Mouse (Mus musculus) retina, adult 2 months (tissue): ENCODE data around the gene Entpd7.

Experiments used
- DNase-seq: peaks from one replicate; pipeline ENCODE4 v3.0.0-alpha.2; 2012; ENCODE audit warnings: low read depth, low spot score

The Entpd7 gene

DNA sequence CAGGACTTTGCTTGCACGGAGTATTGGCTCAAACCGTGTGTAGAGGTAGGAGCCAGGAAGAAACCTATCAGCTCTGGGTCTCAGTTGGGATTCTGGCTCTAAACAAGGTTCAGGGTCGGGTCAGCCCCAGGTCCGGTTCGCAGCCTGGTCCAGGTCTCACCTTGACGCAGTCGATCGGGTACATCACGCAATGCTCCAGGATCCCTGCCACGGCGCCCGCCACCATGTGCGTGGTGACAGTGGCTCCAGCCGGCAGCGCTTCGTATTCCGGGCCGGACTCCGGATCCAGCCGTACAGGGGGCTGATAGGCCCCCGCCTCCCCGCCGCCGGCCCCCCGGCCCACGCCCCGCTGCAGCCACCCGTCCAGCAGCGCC is 15.2 kb upstream of the Entpd7 start:
- DNase-seq = no peak

DNA sequence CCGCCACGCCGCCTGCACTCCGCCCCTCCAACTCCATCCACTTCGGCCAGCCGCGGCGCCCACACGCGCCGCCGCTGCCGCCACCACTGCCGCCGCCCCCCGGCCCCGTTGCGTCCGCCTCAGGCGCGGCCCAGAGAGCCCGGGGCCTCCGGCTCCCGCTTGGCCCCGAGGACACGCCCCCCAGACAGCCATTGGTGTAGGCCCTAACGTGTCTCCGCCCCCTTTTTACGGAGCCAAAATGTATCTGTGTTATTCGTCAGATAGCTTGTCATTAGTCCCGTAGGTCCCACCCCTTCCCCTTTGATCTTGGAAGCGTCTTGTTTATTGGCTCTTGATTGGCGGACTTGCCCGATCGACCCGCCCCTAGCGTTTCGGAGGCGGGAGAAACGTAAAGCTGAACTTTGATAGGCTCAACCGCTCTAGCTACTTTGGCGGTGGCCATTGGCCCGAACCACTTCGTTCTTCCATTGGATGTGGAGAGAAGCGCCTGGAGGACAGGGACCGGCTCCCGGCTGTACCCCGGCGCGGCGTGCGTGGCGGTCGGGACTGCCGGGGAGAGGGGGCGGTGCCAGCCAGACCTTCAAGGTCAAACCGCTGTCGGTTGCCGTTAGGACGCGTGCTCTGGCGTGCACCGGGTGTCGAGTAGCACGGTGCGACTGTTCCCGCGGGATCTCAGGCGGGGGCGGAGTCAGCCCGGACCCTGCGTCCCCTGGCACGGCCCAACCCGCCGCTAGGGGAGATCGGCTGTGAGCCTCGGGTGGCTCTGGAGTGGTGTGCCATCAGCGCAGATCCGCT is 14.5 kb upstream of the Entpd7 start, which contains the start of gene Slc25a28:
Slc25a28 (minus strand) TSS at position 152 of the 795 bp plus-strand sequence.
- DNase-seq = peak; percentile 99

GRCm38 (mm10) chr19:43675525-43676400 is 13.7 kb upstream of the Entpd7 start:
- no peak for DNase-seq

GRCm38 (mm10) chr19:43678467-43679003 is 10.9 kb upstream of the Entpd7 start:
- DNase-seq = no peak

GRCm38 (mm10) chr19:43679474-43679981 is 9.9 kb upstream of the Entpd7 start:
- no peak for DNase-seq

GRCm38 (mm10) chr19:43681541-43681940 is 7.9 kb upstream of the Entpd7 start:
- no peak for DNase-seq

- DNase-seq = no peak
Measured at GRCm38 (mm10) chr19:43692815-43693214, 3.3 kb downstream of the Entpd7 start.

DNA sequence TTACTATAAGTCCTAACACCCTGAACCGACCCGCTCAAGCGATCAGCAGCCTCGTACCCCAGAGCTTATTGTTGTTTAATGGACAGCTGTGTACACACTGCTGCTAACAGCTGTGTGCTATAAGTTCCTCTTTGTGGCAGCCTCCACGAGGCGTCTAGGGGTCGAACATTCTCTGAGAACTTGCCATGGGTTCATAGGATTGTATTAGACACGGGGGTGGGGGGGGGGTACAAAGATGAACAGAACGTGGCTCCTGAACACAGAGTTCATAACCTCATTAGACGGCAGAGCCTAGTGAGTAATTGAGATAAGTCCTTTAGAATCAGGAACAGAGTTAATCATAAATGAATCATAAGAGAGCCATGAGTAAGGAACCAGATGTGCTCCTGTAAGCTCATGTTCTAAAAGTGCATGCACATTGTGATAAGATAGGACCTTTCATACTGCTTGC is 6.1 kb downstream of the Entpd7 start:
- no peak for DNase-seq

DNA sequence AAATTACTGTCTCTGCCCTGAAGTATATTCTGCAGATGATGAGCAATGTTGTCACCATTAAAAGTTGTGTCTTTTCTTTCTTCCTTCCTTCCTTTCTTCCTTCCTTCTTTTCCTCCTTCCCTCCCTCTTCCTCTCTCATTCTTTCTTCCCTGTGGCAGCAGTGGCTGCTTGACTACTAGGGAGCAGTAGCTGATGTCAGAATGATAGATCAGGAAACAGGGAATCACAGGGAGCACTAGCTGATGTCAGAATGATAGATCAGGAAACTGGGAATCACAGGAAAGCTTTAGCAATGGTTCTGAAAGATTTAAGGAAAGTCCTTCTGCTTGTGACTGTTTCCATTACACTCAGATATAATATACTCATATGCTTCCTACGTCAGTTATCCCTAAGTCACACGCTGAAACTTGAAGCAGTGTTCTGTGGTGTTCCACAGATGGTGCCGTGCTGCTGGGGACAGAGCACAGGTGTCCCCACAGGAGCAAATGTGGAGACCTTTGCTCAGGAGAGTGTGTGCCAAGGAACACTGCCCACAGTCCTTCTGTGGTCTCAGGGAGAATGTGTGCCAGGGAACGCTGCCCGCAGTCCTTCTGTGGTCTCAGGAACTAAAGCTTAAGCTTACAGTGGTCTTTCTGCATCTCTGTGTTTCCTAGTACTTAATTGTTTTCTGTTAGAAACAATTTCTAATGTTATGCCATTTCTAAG is 8.3 kb downstream of the Entpd7 start:
- DNase-seq = no peak

GRCm38 (mm10) chr19:43699021-43699762 is 9.7 kb downstream of the Entpd7 start:
- DNase-seq = no peak

- no peak for DNase-seq
Measured at GRCm38 (mm10) chr19:43699763-43700155, 10.3 kb downstream of the Entpd7 start.

DNA sequence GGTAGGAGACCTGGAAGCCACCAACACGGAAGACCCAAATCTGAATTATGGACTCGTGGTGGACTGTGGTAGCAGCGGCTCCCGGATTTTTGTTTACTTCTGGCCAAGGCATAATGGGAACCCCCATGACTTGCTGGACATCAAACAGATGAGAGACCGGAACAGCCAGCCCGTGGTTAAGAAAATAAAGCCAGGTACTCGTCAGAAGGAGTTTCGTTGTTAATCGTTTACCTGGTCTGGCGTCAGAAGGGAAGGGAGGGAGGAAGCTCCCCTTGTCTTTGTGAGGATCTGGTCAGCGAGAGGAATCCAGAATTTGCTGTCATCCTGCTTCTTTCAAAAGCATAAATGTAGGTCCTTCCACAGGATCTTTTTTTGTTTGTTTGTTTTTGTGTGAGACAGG is 14.7 kb downstream of the Entpd7 start:
- no peak for DNase-seq

GRCm38 (mm10) chr19:43704787-43705497 is 15.5 kb downstream of the Entpd7 start:
- DNase-seq = no peak

GRCm38 (mm10) chr19:43708206-43708605 is 18.7 kb downstream of the Entpd7 start:
- DNase-seq = no peak

- DNase-seq = no peak
Measured at GRCm38 (mm10) chr19:43709317-43709716, 19.8 kb downstream of the Entpd7 start.

DNA sequence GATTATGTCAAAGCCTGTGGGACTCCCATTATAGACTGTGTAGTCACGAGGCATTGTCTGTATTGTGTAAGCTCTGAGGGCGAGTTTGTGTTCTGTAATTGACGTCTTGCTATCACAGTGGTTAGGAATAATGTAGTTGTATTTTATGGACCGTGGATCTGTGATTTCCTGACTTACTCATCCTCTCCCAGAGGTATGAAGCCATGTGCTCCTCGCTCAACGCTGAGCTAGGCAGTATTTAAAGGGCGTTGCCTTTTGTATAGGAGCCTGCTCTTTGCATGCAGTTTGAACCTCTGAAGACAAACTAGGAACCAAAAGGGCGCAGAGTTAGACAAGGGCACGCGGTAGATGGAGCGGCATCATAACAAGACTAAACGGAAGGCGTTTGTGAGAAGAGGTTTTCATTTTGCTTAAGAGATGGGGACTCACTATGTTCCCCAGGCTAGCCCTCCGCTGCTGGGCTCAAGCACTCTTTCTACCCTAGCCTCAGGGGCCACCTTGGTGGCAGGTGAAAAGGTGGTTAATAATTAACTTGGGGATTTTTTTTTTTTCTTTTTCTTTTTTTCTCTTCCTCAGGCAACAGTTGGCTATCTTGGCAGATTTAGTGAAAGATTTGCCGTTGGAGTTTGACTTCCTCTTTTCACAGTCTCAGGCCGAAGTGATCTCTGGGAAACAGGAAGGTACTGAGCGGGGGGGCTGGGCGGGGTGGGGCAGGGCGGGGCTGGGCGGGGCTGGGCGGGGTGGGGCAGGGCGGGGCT is 21.9 kb downstream of the Entpd7 start:
- DNase-seq = no peak

DNA sequence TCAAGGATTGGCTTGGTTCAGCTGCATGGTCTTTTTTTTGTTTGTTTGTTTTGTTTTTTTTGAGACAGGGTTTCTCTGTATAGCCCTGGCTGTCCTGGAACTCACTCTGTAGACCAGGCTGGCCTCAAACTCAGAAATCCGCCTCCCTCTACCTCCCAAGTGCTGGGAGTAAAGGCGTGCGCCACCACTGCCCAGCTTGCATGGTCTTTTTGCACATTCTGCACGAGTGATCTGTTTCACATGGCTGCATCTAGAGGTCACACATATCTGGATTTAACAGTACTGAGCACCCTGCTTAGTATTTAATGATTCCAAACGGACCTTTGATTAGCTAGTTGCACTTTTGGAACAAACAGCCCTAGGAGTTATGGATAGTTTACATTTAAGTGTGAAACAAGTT is 22.5 kb downstream of the Entpd7 start:
- DNase-seq = no peak

DNA sequence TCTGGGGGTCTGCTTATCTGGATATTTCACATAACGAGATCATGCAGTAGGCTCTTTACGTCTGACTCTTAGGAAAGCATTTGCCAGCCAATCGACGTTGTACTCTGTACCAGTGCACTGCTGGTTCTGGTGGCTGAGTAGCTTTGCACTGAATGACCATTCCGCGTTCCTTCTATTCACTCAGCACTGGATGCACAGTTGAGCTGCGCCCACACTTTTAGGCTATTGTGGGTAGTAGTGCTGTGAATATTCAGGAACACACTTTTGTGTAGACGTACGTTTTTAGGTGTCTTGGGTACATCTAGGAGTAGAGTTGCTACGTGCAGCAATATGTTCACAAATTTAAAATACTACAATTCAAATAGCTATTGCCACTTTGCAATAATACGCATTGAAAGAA is 30.6 kb downstream of the Entpd7 start:
- no peak for DNase-seq

GRCm38 (mm10) chr19:43722891-43723290 is 33.4 kb downstream of the Entpd7 start:
- no peak for DNase-seq
